Comparison of ENCODE assay signal across 25 mouse cellular contexts in genomic region chr5:23051458-23051857, GRCm38 (mm10).
"Had no signal": no experiment of that assay in that cellular context is flagged by ENCODE, and none has a peak within 500 bp of the region (broad histone marks: within the 10 kb centered on the region; RNA-seq: fewer than 3 reads in every experiment).

No protein-coding gene starts in this region.

- H3K27me3 ChIP-seq: forebrain, embryonic 15.5 days; heart, embryonic 13.5 days; heart, embryonic 15.5 days; kidney, embryonic 15.5 days; limb, embryonic 13.5 days; limb, embryonic 15.5 days had no signal

- H3K4me1 ChIP-seq: forebrain, embryonic 15.5 days; heart, embryonic 13.5 days; heart, embryonic 15.5 days; kidney, embryonic 15.5 days; limb, embryonic 13.5 days; limb, embryonic 15.5 days had no signal

- H3K9me3 ChIP-seq: forebrain, embryonic 15.5 days; heart, embryonic 13.5 days; heart, embryonic 15.5 days; kidney, embryonic 15.5 days; limb, embryonic 13.5 days; limb, embryonic 15.5 days had no signal

- H3K4me3 ChIP-seq: forebrain, embryonic 15.5 days; heart, embryonic 13.5 days; heart, embryonic 15.5 days; kidney, embryonic 15.5 days; limb, embryonic 13.5 days; limb, embryonic 15.5 days had no signal

- ATAC-seq: forebrain, embryonic 15.5 days; forebrain, postnatal 0 days; hindbrain, postnatal 0 days; intestine, embryonic 16.5 days had no signal

- H3K9ac ChIP-seq: forebrain, embryonic 15.5 days; forebrain, postnatal 0 days; heart, embryonic 13.5 days; heart, embryonic 15.5 days; hindbrain, embryonic 14.5 days; kidney, embryonic 15.5 days; limb, embryonic 13.5 days; limb, embryonic 15.5 days had no signal

- H3K4me2 ChIP-seq: forebrain, embryonic 15.5 days; heart, embryonic 11.5 days; heart, embryonic 13.5 days; heart, embryonic 15.5 days; hindbrain, embryonic 14.5 days; kidney, embryonic 15.5 days; limb, embryonic 13.5 days; limb, embryonic 15.5 days had no signal

- H3K27ac ChIP-seq: forebrain, embryonic 15.5 days; heart, embryonic 13.5 days; heart, embryonic 15.5 days; hindbrain, embryonic 14.5 days; hindbrain, postnatal 0 days; kidney, embryonic 15.5 days; kidney, postnatal 0 days; limb, embryonic 13.5 days; limb, embryonic 15.5 days had no signal

- H3K36me3 ChIP-seq: forebrain, embryonic 15.5 days; heart, embryonic 13.5 days; heart, embryonic 15.5 days; kidney, embryonic 15.5 days; limb, embryonic 13.5 days; limb, embryonic 15.5 days had no signal

- DNase-seq: forebrain, postnatal 0 days; gastrocnemius, postnatal 14 days; gastrocnemius, postnatal 36 days; heart, adult 18-20 months; heart, postnatal 14 days; heart, postnatal 36 days; kidney, adult 11 months; kidney, adult 2 months; kidney, adult 9 months; kidney, postnatal 14 days; kidney, postnatal 36 days; layer of hippocampus, adult 9-11 months; layer of hippocampus, postnatal 36 days; left cerebral cortex, postnatal 4 days had no signal
